Mouse (Mus musculus) spleen, embryonic (tissue): ENCODE measurements at regions not wholly inside any gene's neighbourhood (a gene's known extent, or its start where the extent isn't known, plus 50 kb on each side); places are given as distances from the start of the nearest gene placed in this dataset.

Source experiments
- CTCF ChIA-PET: fragments of 350-600 bp; sonication (Branson Sonifier 250); formaldehyde crosslinking; loops from one replicate; lab custom pipeline; 2022; lab: Charles Lee

- CTCF ChIA-PET = no interaction called here
Observed at GRCm38 (mm10) chr11:84760622-84761196, 58.6 kb downstream of the Mrm1 start.

- CTCF ChIA-PET = no interaction called here
Observed at GRCm38 (mm10) chr11:84759478-84759986, 59.8 kb downstream of the Mrm1 start.

- CTCF ChIA-PET = no interaction called here
Observed at GRCm38 (mm10) chr11:84752007-84752406, 67.3 kb downstream of the Mrm1 start.

GRCm38 (mm10) chr11:84749490-84750349, 69.6 kb downstream of the Mrm1 start:
- CTCF ChIA-PET = no interaction called here

GRCm38 (mm10) chr11:84738769-84739589, 80.3 kb downstream of the Mrm1 start:
- CTCF ChIA-PET = interaction anchor here (0.5 kb wide), 1 partner anchor 36 kb away, joined by 6 read pairs; no protein-coding TSS in a partner anchor

- CTCF ChIA-PET = interaction anchor here (0.5 kb wide), 1 partner anchor 35 kb away, joined by 6 read pairs; no protein-coding TSS in a partner anchor
Observed at GRCm38 (mm10) chr11:84738128-84738527, 81.2 kb downstream of the Mrm1 start.

GRCm38 (mm10) chr11:84731890-84732289, 87.4 kb downstream of the Mrm1 start:
- CTCF ChIA-PET = no interaction called here

- CTCF ChIA-PET = no interaction called here
Observed at GRCm38 (mm10) chr11:84730218-84730617, 89.1 kb downstream of the Mrm1 start.

GRCm38 (mm10) chr11:84729189-84729588, 90.1 kb downstream of the Mrm1 start:
- CTCF ChIA-PET = no interaction called here

GRCm38 (mm10) chr11:84725936-84726613, 93.2 kb downstream of the Mrm1 start:
- CTCF ChIA-PET = no interaction called here

GRCm38 (mm10) chr11:84725177-84725792, 94.0 kb downstream of the Mrm1 start:
- CTCF ChIA-PET = no interaction called here

GRCm38 (mm10) chr11:84724080-84724479, 95.2 kb downstream of the Mrm1 start:
- CTCF ChIA-PET = interaction anchor here (0.6 kb wide), 1 partner anchor 109 kb away, joined by 14 read pairs; no protein-coding TSS in a partner anchor

GRCm38 (mm10) chr11:84722658-84723201, 96.6 kb downstream of the Mrm1 start:
- CTCF ChIA-PET = interaction anchor here (0.6 kb wide), 1 partner anchor 236 kb away, joined by 5 read pairs; no protein-coding TSS in a partner anchor

- CTCF ChIA-PET = interaction anchor here (0.6 to 0.7 kb wide), 2 partner anchors 235 to 892 kb away, joined by 3 to 5 read pairs; no protein-coding TSS in a partner anchor
Observed at GRCm38 (mm10) chr11:84721979-84722378, 97.3 kb downstream of the Mrm1 start.

- CTCF ChIA-PET = interaction anchor here (0.7 kb wide), 1 partner anchor 893 kb away, joined by 3 read pairs; no protein-coding TSS in a partner anchor
Observed at GRCm38 (mm10) chr11:84721150-84721549, 98.2 kb downstream of the Mrm1 start.

- CTCF ChIA-PET = interaction anchor here (0.7 kb wide), 2 partner anchors 34 to 494 kb away, joined by 5 read pairs; no protein-coding TSS in a partner anchor
Observed at GRCm38 (mm10) chr11:84719781-84720180, 99.5 kb downstream of the Mrm1 start.

GRCm38 (mm10) chr11:84712731-84713130, 106.6 kb downstream of the Mrm1 start:
- CTCF ChIA-PET = no interaction called here

GRCm38 (mm10) chr11:84711886-84712285, 107.4 kb downstream of the Mrm1 start:
- CTCF ChIA-PET = no interaction called here

- CTCF ChIA-PET = no interaction called here
Observed at GRCm38 (mm10) chr11:84708222-84708730, 111.0 kb downstream of the Mrm1 start.

- CTCF ChIA-PET = no interaction called here
Observed at GRCm38 (mm10) chr11:84707772-84708171, 111.5 kb downstream of the Mrm1 start.
